Mouse (Mus musculus) lung, postnatal 0 days (tissue): ENCODE measurements around the gene Ctps2.

Experiments
- CTCF ChIP-seq: IDR thresholded peaks from 2 replicates; pipeline ENCODE4 v1.5.1; 2016; ENCODE audit warnings: antibody characterized with exemption, mild to moderate bottlenecking
- EP300 ChIP-seq: IDR thresholded peaks from 2 replicates; pipeline ENCODE4 v1.6.1; 2016; ENCODE audit warnings: antibody characterized with exemption, mild to moderate bottlenecking, control low read depth

- TF ChIP-seq CTCF (peak; percentile 60), EP300 (no peak)
Measured at GRCm38 (mm10) chrX:162949811-162950439, 48.9 kb downstream of the Ctps2 start.
